Mouse (Mus musculus) WW6 (cell line): ENCODE results near the gene Ddah2.

ENCODE experiments used
- DNase-seq: peaks from one replicate; pipeline ENCODE4 v3.0.0-alpha.2; 2013; ENCODE audit warnings: low read depth, low spot score

Ddah2 gene

GRCm38 (mm10) chr17:35077285-35077684, 18.4 kb downstream of the Ddah2 start:
- no peak for DNase-seq

DNA sequence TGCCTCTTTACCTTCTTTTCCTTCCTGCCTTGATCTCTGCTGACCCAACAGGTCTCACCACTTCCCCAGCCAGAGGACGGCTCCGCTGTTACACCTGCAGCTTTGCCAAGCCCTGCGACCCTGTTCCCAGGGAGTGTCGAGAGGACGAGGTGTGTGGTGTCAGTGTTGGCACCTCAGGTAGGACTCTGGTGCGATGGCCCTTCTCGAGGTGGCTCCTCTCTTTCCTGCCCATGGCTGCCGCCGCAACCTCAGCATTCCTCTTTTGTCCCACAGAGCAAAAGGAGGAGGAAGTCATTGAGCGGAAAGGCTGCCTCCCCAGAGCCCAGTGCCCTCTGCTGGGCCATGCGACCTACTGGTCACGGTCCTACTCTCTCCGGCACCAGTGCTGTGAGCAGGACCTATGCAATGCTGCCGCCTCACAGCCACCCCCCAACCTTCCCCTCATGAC, 19.0 kb downstream of the Ddah2 start, which contains the start of gene Ly6g6d:
Gene Ly6g6d, minus strand, starts transcription at position 280 of the 448 bp plus-strand sequence.
- no peak for DNase-seq

- no peak for DNase-seq
These were observed 20.9 kb downstream of the Ddah2 start for GRCm38 (mm10) chr17:35079778-35080177.

- DNase-seq = no peak
These were observed 21.4 kb downstream of the Ddah2 start for GRCm38 (mm10) chr17:35080248-35080647.

- no peak for DNase-seq
These were observed 21.9 kb downstream of the Ddah2 start for GRCm38 (mm10) chr17:35080710-35081109.

DNA sequence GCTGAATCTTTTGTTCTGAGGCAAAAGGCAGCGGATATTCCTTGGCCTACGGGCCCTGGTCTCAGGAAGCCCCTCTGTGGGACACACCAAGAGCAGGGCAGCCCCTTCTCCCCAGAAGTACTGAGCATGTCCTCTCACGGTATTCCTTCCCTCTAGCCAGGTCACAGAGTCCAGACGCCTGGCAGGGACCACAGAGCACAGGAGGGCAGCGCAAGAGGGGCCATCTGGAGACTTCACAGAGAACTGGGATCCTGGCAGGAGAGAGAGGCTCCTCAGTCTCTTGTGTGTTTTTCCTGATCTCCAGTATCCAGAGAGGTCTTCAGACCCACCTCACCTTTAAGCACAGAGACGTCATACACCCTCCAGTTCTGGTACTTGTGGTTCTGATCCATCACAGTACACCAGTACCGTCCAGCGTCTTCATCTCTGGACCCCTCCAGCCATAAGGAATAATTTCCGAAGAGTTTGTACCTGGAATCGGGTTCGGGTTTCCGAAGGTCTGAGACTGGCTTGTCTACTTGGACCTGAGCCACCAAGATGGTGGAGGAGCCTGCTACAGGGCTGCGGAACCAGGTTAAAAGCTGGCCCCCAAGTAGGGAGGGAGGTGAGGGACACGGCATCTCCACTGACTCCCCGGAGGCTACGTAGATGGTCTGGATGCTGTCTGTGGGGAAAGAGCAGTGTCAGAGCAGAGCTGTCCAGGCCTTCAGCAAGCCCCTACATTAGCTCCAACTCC, 24.2 kb downstream of the Ddah2 start:
- no peak for DNase-seq

GRCm38 (mm10) chr17:35083929-35084497, 25.2 kb downstream of the Ddah2 start:
- DNase-seq = no peak

- DNase-seq = no peak
These were observed 26.5 kb downstream of the Ddah2 start, which contains the start of gene Ly6g6f for GRCm38 (mm10) chr17:35085208-35085865. TSS of gene Ly6g6f (minus strand) at chr17:35085610.

DNA sequence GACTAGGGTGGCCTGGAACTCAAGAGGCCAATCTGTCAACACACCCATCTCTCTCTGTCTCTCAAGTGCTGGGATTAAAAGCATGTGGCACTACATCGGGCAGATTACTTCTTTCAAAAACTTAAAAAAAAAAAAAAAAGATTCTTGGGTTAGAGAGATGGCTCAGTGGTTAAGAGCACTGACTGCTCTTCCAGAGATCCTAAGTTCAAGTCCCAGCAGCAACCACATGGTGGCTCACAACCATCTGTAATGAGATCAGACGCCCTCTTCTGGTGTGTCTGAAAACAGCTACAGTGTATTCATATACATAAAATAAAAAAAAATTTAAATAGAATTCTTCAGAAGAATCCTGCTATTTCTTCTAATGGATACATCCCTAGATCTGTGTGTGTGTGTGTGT, 29.3 kb downstream of the Ddah2 start:
- DNase-seq = no peak

- DNase-seq = peak; percentile 84
These were observed 30.2 kb downstream of the Ddah2 start, which contains the start of gene Abhd16a for GRCm38 (mm10) chr17:35088825-35089644. TSS of gene Abhd16a (plus strand) at chr17:35089263.

DNA sequence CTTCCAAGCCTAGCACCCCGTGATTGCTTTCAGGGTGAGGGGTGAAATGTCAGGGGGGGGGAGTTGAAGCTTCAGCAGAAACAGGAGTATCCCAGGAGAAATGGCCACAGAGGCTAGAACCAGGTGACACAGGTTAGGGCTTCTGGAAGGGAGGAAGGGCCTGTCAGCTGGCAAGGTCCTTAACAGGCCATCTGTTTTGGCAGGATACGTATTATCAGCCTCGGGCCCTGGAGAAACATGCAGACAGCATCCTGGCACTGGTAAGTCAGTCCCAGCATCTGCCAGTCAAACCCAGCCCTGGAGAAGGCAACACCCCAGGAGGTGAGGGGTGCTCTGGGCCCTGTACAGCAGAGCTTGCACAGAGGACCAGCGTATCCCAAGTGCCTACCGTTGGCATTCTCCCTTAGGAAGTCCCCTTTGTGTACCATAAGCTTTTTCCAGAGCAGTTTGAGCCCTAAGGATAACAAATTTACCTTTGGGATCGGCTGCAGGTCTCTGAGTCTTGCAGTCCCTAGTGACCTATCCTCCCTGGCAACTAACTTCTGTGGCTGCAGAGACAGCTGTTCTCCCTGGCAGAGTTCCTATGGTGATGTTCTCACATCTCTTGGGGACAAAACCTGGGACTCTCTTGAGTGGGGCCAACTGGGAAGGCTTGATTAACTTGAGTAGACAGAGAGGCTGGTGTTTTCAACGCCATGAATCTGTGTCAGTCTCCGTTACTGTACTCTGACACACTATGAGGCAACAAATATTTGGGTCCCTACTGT, 31.5 kb downstream of the Ddah2 start:
- DNase-seq = no peak

- DNase-seq = no peak
These were observed 33.8 kb downstream of the Ddah2 start for GRCm38 (mm10) chr17:35092403-35093198.

DNA sequence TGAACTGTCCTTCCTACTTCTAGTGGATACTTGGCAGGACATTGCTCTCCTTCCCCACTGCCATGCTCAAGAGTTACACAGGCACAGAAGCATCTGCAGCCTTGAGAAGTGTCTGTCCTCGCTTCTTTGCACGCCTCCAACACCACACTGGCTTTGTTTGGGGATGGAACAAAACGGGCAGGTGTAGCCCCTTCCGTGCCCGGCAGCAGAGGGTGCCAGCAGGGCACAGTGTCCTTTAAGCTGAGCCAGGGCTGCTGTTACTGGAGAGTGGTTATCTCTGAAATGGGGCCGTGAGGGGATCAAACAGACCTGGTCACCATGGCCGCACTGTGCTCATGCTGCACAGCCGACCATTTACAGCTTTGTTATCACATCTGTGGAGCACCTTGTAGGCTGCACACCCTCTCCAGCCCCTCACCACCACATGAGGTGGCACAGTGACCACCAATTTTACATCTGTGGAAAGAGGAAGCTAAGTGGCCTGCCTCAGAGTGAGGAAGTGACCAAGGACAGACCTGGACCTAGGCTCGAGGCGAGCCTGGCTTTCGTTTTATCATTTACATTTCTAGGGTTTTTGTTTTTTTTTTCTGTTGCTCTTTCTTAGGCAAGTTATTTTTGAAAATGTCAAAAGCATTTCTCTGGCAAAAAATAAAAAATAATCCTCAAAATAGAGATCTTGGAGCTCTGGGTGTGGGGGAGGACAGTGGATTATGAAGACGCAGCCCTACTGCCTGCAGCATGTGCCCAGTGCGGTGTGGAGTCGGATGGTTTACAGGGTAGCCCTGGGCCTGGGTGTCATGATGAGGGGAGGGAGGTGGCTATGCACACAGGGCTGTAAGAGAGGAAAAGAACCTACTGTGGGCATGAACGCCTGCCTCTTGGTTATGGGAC, 35.9 kb downstream of the Ddah2 start:
- no peak for DNase-seq

GRCm38 (mm10) chr17:35096597-35096996, 37.8 kb downstream of the Ddah2 start:
- no peak for DNase-seq

DNA sequence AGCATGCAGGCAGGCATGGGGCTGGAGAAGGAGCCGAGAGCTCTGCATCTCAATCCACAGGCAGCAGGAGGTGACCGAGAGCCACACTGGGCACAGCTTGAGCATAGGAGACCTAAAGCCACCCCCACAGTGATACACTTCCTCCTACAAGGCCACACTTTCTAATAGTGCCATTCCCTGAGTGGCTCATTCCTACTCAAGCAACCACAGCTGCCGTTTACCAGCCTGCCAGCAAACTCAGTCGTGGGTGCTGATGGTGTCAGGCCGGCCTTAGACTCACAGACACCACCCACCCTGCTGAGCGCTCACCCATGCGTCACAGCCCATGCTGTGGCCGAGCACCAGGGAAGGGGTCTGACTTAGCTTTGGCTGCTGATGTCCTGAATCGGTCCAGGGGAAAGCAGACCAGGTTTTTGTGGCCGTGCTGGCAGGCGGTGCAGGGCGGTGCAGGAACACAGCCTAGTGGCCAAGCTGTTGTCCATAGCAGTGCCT, 38.4 kb downstream of the Ddah2 start:
- DNase-seq = no peak

- DNase-seq = no peak
These were observed 41.4 kb downstream of the Ddah2 start for GRCm38 (mm10) chr17:35100196-35100765.

DNA sequence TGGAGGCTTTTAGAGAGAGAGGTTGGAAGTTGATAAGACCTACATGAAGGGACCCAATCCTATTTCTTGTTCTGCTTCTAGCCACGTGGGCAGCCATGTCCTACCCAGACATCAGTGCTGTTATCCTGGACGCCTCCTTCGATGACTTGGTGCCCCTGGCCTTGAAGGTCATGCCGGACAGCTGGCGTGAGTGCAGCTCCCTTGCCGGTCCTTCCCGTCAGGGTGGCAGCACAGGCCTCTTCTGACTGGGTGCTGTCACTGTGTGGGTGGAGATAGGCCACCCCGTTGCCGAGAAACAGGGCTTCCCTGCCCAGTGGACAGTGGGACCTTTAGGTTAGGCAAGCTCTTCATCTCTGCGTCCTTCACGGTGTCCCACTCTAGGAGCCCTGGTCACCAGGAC, 42.3 kb downstream of the Ddah2 start:
- DNase-seq = no peak

DNA sequence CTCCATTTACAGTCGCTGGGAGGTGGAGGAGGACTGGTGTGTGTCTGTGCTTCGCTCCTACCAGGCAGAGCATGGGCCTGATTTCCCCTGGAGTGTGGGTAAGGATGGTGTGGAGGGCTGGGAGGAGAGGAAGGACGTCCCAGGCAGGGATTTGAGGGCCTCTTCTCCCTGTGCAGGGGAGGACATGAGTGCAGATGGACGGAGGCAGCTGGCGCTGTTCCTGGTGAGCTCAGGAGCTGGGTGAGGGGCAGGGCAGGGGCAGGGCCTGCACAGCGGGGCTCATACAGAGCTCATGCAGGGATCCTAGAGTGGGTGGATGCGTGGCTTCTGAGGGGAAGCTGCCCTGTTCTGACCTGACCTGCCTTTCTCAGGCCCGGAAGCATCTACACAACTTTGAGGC, 43.5 kb downstream of the Ddah2 start:
- DNase-seq = no peak
